Mouse (Mus musculus) thymus, adult 2 months (tissue): ENCODE data around the gene Mapk1. TPM values are rescaled to one million over a fixed set of nuclear protein-coding genes. Genes with fewer than 3 reads are reported as not detected.
"Not testable (repeated sequence)": the region's sequence is repeated elsewhere in the genome, so short reads cannot be mapped to it uniquely, and the experiment has no call there.

Experiments
- DNase-seq: peaks from one replicate; pipeline ENCODE4 v3.0.0; 2021
- H3K27ac ChIP-seq: fragments of 200-500 bp; 2 replicates; pipeline ENCODE4 v1.5.1; 2012; ENCODE audit warnings: low read length, control low read depth; ENCODE audit not compliant: control insufficient read depth, insufficient read depth
- H3K27me3 ChIP-seq: fragments of 200-500 bp; 2 replicates; pipeline ENCODE4 v1.6.1; 2012; ENCODE audit warnings: mild to moderate bottlenecking, low read length, moderate library complexity, mixed read lengths; ENCODE audit not compliant: control insufficient read depth, insufficient read depth
- H3K36me3 ChIP-seq: fragments of 200-500 bp; 2 replicates; pipeline ENCODE4 v1.6.1; 2012; ENCODE audit warnings: mild to moderate bottlenecking, low read length, moderate library complexity; ENCODE audit not compliant: control insufficient read depth, insufficient read depth
- H3K4me1 ChIP-seq: fragments of 200-500 bp; replicated peaks from 2 replicates; pipeline ENCODE4 v1.6.1; 2012; ENCODE audit warnings: low read length; ENCODE audit not compliant: control insufficient read depth, insufficient read depth
- H3K4me3 ChIP-seq: fragments of 200-500 bp; 2 replicates; pipeline ENCODE4 v1.5.1; 2012; ENCODE audit warnings: mild to moderate bottlenecking, low read length, control low read depth, moderate library complexity; ENCODE audit not compliant: control insufficient read depth, insufficient read depth
- CTCF ChIP-seq: fragments of 200-500 bp; IDR thresholded peaks from 2 replicates; pipeline ENCODE4 v1.5.1; 2012; ENCODE audit warnings: mild to moderate bottlenecking, control low read depth, low read length, moderate library complexity, borderline replicate concordance; ENCODE audit not compliant: control insufficient read depth, poor library complexity, insufficient read depth; ENCODE audit errors: extremely low read depth
- POLR2A ChIP-seq: fragments of 200-500 bp; IDR thresholded peaks from 2 replicates; pipeline ENCODE4 v1.6.1; 2012; ENCODE audit warnings: mild to moderate bottlenecking, low read length, control low read depth, moderate library complexity; ENCODE audit not compliant: control insufficient read depth, poor library complexity, insufficient read depth; ENCODE audit errors: extremely low read depth
- WGBS: fragments of 180-500 bp; shearing (Covaris S2); methylation state at CpG from one replicate; pipeline ENCODE4 v1.1.7; 2018; 5-methylcytosine and 5-hydroxymethylcytosine counted together
- polyA plus RNA-seq: library from polyadenylated mRNA; depleted of rRNA; stranded (reverse); fragments of >200 nt; gene quantifications from 2 replicates; pipeline ENCODE4 v1.2.3, GENCODE M21; 2012

The Mapk1 gene
- polyA plus RNA-seq, 1 experiment = 126 TPM

- Histone ChIP-seq H3K4me3 (no peak overlapping the region), H3K27me3 (no peaks in the 10 kb centered on the region), H3K27ac (no peak overlapping the region), H3K4me1 (no peaks in the 10 kb centered on the region), H3K36me3 (peaks cover 4% of the 10 kb centered on the region; the same call in 1 of the 2 replicates)
- 12% methylated on average over 5 of the region's 5 CpGs for WGBS
- TF ChIP-seq CTCF (no peak), POLR2A (no peak)
- no peak for DNase-seq
Measured at GRCm38 (mm10) chr16:16988842-16989241, 5.7 kb downstream of the Mapk1 start.

- no peak overlapping the region for H3K4me3 ChIP-seq
- H3K4me1 ChIP-seq = no peaks in the 10 kb centered on the region; the same call in 1 of the 2 replicates
- H3K36me3 ChIP-seq = peaks cover 4% of the 10 kb centered on the region; the same call in 1 of the 2 replicates
- no peaks in the 10 kb centered on the region for H3K27me3 ChIP-seq
- no peak for TF ChIP-seq POLR2A
- no peak for TF ChIP-seq CTCF
- H3K27ac ChIP-seq = no peak overlapping the region
- DNase-seq = no peak
- WGBS = 88% methylated on average over 4 of the region's 4 CpGs
Measured at GRCm38 (mm10) chr16:16990021-16990420, 6.8 kb downstream of the Mapk1 start.

- H3K4me1 ChIP-seq = no peaks in the 10 kb centered on the region; the same call in 1 of the 2 replicates
- no peak overlapping the region for H3K27ac ChIP-seq
- H3K36me3 ChIP-seq = no peaks in the 10 kb centered on the region
- H3K4me3 ChIP-seq = no peak overlapping the region
- DNase-seq = no peak
- 72% methylated on average over 4 of the region's 4 CpGs for WGBS
- TF ChIP-seq CTCF (no peak), POLR2A (no peak)
- no peaks in the 10 kb centered on the region for H3K27me3 ChIP-seq
Measured at GRCm38 (mm10) chr16:16994426-16995052, 11.4 kb downstream of the Mapk1 start.

- H3K27me3 ChIP-seq, H3K4me1 ChIP-seq, H3K4me3 ChIP-seq, DNase-seq, H3K27ac ChIP-seq, H3K36me3 ChIP-seq: not testable (repeated sequence)
- WGBS = 80% methylated on average over 10 of the region's 10 CpGs
Measured at GRCm38 (mm10) chr16:16996121-16996729, 13.0 kb downstream of the Mapk1 start.

GRCm38 (mm10) chr16:17001109-17001508 is 17.9 kb downstream of the Mapk1 start:
- Histone ChIP-seq H3K36me3 (no peaks in the 10 kb centered on the region), H3K27ac (no peak overlapping the region), H3K4me3 (no peak overlapping the region), H3K27me3 (no peaks in the 10 kb centered on the region), H3K4me1 (no peaks in the 10 kb centered on the region; the same call in 1 of the 2 replicates)
- TF ChIP-seq POLR2A (no peak), CTCF (no peak)
- 91% methylated on average over 3 of the region's 3 CpGs for WGBS
- DNase-seq = no peak

- TF ChIP-seq POLR2A (no peak), CTCF (no peak)
- Histone ChIP-seq H3K27ac (no peak overlapping the region), H3K27me3 (no peaks in the 10 kb centered on the region), H3K4me1 (peaks cover 3% of the 10 kb centered on the region), H3K4me3 (no peak overlapping the region), H3K36me3 (no peaks in the 10 kb centered on the region)
- WGBS = 82% methylated on average over 1 of the region's 1 CpGs
- no peak for DNase-seq
Measured at GRCm38 (mm10) chr16:17007070-17007469, 23.9 kb downstream of the Mapk1 start.

GRCm38 (mm10) chr16:17010036-17010435 is 26.9 kb downstream of the Mapk1 start:
- no peaks in the 10 kb centered on the region for H3K27me3 ChIP-seq
- DNase-seq = no peak
- peaks cover 4% of the 10 kb centered on the region for H3K4me1 ChIP-seq
- TF ChIP-seq CTCF (no peak), POLR2A (no peak)
- no peak overlapping the region for H3K4me3 ChIP-seq
- no peak overlapping the region for H3K27ac ChIP-seq
- no peaks in the 10 kb centered on the region for H3K36me3 ChIP-seq
- WGBS = 98% methylated on average over 7 of the region's 7 CpGs
